Mouse (Mus musculus) brain, embryonic 14.5 days (tissue): Measurements from ENCODE around the gene Lipe.

Experiments
- CTCF ChIP-seq: fragments of 200-500 bp; IDR thresholded peaks from 2 replicates; pipeline ENCODE4 v1.5.1; 2012; ENCODE audit warnings: inconsistent platforms, mild to moderate bottlenecking, moderate library complexity, borderline replicate concordance; ENCODE audit not compliant: insufficient read depth, insufficient read length; ENCODE audit errors: extremely low read depth
- POLR2A ChIP-seq: fragments of 200-500 bp; IDR thresholded peaks from 2 replicates; pipeline ENCODE4 v1.6.1; 2012; ENCODE audit warnings: mild to moderate bottlenecking, inconsistent platforms, borderline replicate concordance; ENCODE audit not compliant: poor library complexity, insufficient read depth, insufficient read length, severe bottlenecking; ENCODE audit errors: extremely low read depth

GRCm38 (mm10) chr7:25428321-25428720 lies 29.8 kb upstream of the Lipe start:
- TF ChIP-seq CTCF: no peak
- no peak for TF ChIP-seq POLR2A
